Mouse (Mus musculus): Measurements from ENCODE around the gene Nmt1.

The Nmt1 gene

GRCm38 (mm10) chr11:103050153-103050552 is 22.2 kb downstream of the Nmt1 start:
- DNase-seq: no peak

DNA sequence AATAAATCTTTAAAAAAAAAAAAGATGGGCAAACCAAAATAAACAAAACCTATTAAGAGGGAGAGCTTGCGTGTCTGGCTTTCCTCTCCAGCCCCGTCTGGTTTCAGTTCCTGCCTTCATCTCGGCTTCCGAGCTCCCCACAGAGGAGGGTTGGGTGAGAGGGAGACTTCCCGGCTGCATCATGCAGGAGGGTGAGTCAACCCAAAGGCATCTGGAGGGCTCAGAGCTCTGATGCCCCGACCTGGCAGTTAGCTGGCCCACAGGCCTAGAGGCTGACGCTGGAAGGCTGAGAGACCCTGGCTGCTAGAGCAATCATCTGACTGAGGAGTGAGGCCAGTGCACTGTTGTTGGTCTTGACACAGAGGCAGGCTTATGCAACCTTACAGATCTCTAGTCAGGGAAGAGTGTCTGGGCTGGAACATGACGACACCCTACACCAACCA is 23.3 kb downstream of the Nmt1 start:
- no peak for DNase-seq

DNA sequence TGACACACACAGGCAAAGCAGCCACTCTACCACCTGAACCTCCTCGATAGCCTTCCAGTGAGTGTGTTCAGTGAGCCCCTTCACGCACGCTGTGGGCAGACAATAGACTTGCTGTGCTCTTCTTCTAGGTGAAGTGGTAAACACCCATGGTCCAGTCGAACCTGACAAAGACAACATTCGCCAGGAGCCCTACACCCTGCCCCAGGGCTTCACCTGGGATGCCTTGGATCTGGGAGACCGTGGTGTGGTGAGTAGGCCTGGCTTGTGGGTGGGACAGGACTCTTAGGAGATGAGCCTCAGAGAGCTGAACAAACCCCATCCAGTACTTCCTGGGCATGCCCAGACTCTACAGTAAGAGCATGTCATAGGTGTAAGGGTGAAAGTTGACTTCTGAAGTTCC is 24.1 kb downstream of the Nmt1 start:
- DNase-seq: no peak

GRCm38 (mm10) chr11:103053191-103054076 is 25.4 kb downstream of the Nmt1 start:
- no peak for DNase-seq

DNA sequence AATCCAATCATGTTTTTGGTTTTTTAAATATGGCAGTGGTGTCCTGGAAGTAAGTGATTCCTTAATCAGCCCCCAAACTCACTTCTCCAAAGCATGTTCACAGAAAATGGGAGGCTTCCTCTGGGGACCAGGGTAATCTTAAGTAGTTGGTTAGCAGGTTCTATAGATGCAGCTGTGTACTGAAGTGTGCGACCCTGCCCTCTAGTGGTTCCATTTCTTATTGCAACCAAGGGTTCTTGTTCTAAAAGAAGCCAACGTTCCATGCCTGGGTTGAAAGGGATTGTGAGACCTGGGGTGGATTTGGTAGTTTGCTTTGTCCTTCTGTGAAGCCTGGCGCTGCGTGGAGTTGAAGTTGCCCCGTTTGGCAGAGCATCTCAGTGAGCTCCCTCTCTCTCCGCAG is 26.8 kb downstream of the Nmt1 start:
- DNase-seq: peak; percentile 82

DNA sequence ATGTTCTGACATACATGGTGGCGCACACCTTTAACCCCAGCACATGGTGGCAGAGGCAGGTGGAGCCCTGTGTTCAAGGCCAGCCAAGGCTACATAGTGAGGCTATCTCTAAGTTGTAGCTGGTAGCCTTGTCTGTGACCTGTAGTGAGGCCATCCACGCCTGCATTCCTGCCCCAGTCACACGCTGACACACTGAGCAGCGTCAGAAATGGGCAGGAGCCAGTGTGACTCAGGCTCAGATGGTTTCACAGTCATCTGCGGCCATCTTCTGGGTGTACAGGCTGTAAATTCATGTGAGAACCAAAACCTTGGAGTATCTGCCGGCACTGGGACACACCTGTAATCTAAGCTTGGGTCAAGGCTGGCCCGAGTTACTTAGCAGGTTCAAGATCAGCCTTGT is 28.6 kb downstream of the Nmt1 start:
- DNase-seq: no peak

DNA sequence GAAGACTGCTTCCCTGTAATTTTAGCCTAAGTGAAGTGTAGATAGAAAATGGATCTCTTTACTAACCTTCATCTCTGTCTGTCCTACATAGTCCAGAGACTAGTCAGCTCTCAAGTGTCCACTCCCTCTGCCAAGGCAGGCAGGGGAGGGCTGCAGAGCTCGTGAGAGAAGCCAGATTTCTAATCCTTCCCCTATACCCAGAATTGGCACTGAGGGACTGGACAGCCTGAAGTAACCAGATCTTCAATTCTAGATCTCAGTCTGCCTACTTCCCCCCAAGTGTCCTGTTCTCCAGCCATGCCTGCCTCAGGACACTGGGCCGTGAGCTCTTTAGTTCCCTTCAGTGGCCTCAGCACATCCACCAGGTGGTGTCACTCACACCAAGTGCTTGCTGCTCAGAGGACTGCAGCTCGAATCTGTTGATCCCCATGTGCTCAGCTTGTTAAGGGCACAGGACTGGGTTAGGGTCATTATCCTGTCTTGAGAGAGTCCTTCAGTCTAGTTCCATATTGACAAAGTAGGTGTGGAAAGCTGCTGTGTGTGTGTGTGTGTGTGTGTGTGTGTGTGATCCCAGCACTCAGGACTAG is 30.6 kb downstream of the Nmt1 start:
- no peak for DNase-seq

- DNase-seq: no peak
These were observed 38.4 kb downstream of the Nmt1 start for GRCm38 (mm10) chr11:103066191-103067050.

DNA sequence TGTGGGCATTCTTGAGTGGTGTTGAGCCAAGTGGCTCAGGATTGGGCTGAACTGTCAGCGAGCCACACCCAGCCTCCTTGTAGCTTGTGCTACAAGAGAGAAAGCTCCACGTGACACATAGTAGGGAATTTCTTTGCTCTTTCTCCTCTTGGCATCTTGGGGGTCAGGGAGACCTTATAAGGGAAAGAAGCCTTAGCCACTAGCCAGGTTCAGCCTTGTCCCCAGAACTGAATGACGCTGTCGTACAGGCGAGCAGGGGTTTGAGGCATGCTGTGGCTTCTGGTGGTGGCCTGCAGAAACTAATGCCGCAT is 39.0 kb downstream of the Nmt1 start:
- DNase-seq: no peak

GRCm38 (mm10) chr11:103067457-103068001 is 39.5 kb downstream of the Nmt1 start:
- DNase-seq: no peak

GRCm38 (mm10) chr11:103068272-103068671 is 40.3 kb downstream of the Nmt1 start:
- DNase-seq: no peak

DNA sequence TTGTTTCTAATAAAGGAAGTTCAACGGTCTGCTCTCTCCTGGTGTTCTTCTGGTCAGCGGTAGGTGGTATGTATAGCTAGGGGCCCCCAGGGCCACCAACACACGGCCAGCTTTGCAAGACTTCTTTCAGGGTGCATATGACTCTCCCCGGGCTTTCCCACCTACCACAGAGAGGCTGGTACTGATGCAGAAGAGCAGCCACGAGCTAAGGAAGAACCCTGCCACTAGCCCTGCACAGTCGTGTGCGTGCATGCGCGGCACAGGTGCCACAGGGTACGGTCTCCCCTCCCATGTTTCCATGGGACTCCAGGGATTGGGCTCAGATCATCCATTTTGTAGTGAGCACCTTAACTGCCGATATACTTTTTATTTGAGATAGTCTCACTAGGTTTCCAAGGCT is 40.9 kb downstream of the Nmt1 start:
- DNase-seq: no peak

DNA sequence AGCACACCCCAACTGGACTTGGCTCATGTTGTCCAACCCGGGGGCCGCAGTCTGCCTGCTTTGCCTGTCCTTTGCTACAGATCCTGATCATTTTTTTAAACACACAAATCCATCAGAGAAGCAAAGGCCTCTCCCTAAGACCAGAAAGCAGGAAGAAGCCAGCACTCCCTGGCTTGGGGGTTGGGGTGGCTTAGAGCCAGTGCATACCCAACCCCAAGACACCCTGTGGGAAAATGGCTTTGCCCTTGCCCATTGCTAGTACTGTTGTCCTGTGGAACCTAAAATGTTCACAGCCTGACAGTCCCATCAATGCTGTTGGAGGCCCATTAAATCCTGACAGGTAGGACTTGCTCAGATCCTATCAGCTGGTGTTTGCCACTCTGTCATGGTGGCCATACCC is 41.7 kb downstream of the Nmt1 start:
- no peak for DNase-seq

- no peak for DNase-seq
These were observed 42.4 kb downstream of the Nmt1 start for GRCm38 (mm10) chr11:103070322-103070880.

GRCm38 (mm10) chr11:103073671-103074070 is 45.7 kb downstream of the Nmt1 start:
- DNase-seq: no peak

DNA sequence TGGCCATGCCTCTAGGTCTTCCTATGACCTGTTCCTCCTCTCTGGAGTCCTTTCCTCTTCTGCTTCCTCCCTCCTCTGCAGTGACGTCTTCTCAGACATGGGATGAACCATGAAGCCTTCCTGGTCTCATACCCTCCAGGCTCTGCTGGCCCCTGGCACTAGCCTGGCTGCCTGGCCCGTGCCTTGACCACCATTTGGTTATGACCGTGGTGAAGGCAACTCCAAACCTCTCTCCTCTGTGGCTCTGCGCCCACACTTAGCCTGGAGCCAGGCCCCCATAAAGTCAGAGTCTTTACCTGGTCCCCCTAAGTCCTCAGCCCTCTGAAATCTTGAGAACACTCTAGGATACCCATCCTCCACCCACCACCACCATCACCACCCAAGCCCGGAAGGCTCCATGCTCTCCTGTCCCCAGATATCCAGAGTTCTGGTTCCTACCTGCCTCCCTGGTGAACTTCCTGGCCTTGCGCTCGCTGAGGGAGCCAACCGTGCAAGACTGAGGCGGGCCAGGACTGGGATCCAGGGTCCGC is 46.2 kb downstream of the Nmt1 start:
- DNase-seq: no peak

GRCm38 (mm10) chr11:103074796-103075323 is 46.9 kb downstream of the Nmt1 start:
- no peak for DNase-seq

DNA sequence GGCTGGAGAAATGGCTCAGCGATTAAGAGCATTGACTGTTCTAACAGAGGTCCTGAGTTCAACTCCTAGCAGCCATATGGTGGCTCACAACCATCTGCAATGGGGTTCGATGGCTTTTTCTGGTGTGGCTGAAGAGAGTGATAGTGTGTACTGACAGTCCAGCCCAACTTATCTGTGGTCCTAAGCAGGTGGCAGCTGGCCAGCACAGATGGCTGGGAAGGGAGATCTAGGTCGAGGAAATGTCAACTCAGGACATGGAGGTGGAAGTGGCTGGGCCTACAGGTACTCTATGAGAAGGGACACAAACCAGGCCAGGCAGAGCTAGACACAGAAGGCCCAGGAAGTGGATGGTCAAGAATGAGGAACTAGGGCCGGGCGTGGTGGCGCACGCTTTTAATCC is 48.0 kb downstream of the Nmt1 start:
- DNase-seq: no peak

DNA sequence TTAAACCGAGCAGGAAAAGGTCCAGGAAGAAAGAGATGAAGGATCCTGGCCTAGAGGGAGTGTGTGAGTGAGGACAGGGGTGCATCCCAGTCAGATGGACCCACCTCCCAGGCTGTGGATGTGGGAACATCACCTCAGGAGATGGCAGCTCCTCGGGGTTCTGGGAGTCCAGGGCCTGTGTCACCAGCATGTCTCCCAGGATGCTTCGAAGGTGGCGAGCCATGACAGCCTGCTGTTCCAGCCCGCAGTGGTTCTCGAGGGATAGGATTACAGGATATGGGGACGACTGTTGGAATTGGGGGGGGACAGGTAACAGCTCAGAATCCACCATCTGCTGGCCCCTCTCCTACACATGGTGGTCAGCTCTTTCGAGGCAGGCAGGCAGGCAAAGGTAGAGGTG is 48.6 kb downstream of the Nmt1 start:
- no peak for DNase-seq

GRCm38 (mm10) chr11:103078131-103078530 is 50.1 kb downstream of the Nmt1 start:
- DNase-seq: no peak

DNA sequence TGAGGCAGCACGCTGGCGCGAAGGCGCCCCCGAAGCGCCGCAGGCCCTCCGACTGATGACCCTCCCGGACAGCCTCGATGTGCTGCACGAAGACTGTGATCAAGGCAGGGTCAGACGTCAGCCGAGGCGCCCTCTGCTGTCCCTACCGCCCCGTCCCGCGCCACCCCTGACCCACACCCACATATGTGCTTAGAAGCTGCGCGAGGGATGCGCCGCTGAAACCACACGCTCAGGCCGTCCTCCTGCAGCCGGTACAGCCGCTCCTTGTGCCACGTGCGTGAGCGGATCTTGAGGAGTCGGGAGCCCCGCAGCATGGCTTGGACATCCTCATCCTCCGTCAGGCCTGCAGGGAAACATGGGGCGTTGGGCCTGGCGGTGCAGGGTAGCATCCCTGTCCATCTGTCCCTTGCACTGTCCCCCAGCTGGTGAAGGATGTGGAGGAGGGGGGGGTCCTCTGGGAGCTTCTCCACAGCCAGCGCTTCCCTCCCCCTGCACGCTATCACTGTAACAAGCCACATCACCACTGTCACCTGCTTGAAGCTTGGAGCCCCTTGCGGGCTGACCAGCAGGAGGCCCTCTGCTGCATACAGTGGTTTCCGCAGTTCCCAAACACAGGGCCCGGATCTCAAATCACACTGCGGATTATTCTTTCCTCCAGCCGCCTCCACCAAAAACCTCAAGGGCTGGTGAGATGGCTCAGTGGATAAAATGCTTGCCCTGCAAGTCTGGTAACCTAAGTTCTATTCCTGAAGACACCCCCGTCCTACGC is 52.5 kb downstream of the Nmt1 start:
- peak; percentile 64 for DNase-seq

- no peak for DNase-seq
These were observed 53.6 kb downstream of the Nmt1 start for GRCm38 (mm10) chr11:103081631-103082030.
